Mouse (Mus musculus): ENCODE data around the gene Slc29a3.

- no peak for TF ChIP-seq CTCF (IDR thresholded peaks at IDR 0.05; ENCODE audit: control insufficient read depth, insufficient read depth, low read length)
- TF ChIP-seq POLR2A (IDR thresholded peaks at IDR 0.05; ENCODE audit: borderline replicate concordance, control insufficient read depth, low read depth, low read length), result no peak
These were observed 28.1 kb downstream of the Slc29a3 start for GRCm38 (mm10) chr10:60724496-60724895.
